Mouse (Mus musculus) large intestine, adult 2 months (tissue): ENCODE results near the gene Abca4. TPM values are rescaled to one million over a fixed set of nuclear protein-coding genes. Genes with fewer than 3 reads are reported as not detected.
"Not testable (repeated sequence)": the region's sequence is repeated elsewhere in the genome, so short reads cannot be mapped to it uniquely, and the experiment has no call there.

ENCODE experiments used
- DNase-seq: peaks from one replicate; pipeline ENCODE4 v3.0.0-alpha.2; 2012; ENCODE audit warnings: low read depth, low spot score
- whole genome bisulfite sequencing: fragments of 180-500 bp; shearing (Covaris S2); methylation state at CpG from one replicate; pipeline ENCODE4 v1.1.7; 2018; 5-methylcytosine and 5-hydroxymethylcytosine counted together
- polyA plus RNA-seq: library from polyadenylated mRNA; depleted of rRNA; stranded (reverse); fragments of >200 nt; gene quantifications from 2 replicates; pipeline ENCODE4 v1.2.3, GENCODE M21; 2012

Abca4 gene
- polyA plus RNA-seq, 1 experiment, result 0.38 TPM

DNA sequence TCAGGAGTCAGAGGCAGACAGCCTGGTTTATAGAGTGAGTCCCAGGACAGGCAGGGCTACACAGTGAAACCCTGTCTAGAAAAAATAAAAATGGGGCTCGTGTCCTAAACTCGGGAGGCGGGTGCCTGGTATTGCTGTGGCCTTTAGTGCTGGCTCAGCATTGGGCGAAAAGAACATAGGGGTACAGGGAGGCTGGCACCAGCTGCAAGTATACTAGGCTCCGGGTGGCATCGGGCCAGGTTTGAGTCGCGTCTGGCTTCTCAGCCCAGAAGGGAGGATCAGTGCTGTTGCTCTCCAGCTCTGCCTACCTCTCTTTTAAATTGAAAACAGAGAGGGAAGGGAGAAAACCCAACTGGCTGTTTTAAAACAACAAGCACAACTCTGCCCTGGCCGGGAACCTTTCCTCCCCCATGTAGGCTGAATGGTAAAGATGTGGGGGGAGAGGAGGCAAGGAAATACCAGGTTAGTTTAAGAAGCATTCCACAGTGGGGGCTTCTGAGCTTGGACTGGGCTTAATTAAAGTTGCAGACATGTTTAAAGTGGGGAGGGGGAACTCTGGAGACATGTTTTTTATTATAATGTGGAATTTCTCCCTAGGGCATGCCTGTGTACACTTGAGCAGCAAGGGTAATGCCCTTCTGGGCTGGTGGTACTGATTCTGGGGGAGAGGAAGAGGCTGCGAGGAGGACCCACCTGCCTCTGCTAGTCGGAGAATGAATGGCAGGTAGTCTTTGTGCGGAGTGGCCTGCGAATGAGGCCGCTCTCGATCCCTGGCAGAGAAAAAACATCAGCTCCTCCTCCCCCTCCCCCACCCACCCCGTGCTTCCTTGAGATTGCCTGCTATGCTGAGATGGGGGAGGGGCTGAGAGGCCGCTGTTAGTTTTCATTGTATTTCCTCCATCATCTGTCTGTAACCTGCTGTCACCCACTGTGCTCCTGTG is 3.9 kb downstream of the Abca4 start:
- no peak for DNase-seq
- WGBS, result 18% methylated on average over 17 of the region's 17 CpGs

DNA sequence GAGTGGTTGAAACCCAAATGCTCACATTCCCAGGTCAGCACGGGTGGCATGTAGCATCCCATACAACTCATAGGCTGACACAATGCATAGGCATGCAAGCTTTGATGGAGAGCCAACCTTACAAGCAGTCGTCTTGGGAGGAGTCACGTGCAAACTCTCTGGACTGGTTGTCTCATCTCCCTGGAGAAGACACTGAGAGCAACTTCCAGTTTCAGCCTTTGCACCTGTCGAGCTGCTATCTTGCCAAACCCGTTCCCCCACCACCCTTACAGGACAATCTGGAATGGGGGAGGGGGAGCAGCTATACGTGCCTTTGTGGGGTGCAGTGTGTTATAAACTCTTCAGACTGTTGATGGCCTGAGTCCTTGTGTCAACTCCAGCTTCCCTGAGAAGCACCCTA is 4.9 kb downstream of the Abca4 start:
- DNase-seq, result no peak
- 26% methylated on average over 6 of the region's 6 CpGs for WGBS

DNA sequence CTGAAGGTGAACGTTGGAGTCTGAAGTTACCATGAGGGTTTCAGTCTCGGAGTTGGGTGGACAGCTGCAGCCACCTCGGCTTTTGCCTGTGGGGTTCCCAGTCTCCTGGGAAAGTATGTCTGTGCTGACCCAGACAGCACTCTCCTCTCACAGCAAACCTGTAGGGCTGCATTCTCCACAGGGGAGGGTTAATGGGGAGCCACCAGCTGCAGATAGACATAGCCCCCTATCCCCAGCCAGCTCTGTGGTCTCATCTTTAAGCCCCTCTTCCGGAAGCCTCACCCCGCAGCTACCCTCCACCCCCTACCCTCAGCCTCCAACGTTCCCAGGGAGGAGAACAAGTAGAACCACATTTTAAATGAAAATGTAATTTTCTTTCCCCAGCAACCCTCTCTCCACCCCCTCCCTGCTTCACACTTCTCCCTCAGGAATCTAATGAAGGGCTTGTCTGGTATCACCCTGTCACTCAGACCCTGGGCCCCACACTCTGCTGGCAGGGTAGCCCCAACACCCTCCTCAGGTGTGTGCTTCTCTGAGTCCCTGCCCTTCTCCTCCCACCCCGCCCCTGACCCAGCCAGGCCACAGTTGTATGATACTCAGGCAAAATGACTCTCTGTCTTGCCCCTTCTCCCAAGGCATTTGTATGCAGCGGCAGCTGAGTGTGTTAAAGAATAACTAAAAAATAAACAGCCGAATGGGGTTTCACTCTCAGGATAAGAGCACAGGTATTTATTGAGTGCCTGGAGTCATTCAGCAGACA is 14.4 kb downstream of the Abca4 start:
- 45% methylated on average over 9 of the region's 9 CpGs for WGBS
- DNase-seq, result no peak

DNA sequence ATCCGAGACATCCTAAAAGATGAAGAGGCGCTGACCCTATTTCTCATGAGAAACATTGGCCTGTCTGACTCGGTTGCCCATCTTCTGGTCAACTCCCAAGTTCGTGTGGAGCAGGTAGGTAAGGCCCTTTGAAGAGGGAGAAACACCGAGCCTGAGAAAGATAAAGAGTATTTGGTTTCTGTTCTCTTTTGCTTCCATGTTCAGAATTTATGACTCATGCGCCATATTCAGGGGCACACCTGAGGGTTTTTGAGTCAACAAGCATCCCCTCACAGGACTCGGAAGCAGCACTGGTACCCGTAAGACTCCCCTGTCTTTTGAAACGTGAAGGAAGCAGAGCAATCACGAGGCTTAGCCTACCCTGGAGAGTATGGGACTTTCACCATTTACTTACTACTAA is 18.3 kb downstream of the Abca4 start:
- DNase-seq, result no peak
- WGBS, result 91% methylated on average over 10 of the region's 10 CpGs

GRCm38 (mm10) chr3:122064556-122065410 is 20.5 kb downstream of the Abca4 start:
- WGBS, result 28% methylated on average over 13 of the region's 13 CpGs
- DNase-seq, result peak; percentile 54

- DNase-seq, result no peak
- 87% methylated on average over 10 of the region's 10 CpGs for WGBS
Measured at GRCm38 (mm10) chr3:122071769-122072168, 27.5 kb downstream of the Abca4 start.

DNA sequence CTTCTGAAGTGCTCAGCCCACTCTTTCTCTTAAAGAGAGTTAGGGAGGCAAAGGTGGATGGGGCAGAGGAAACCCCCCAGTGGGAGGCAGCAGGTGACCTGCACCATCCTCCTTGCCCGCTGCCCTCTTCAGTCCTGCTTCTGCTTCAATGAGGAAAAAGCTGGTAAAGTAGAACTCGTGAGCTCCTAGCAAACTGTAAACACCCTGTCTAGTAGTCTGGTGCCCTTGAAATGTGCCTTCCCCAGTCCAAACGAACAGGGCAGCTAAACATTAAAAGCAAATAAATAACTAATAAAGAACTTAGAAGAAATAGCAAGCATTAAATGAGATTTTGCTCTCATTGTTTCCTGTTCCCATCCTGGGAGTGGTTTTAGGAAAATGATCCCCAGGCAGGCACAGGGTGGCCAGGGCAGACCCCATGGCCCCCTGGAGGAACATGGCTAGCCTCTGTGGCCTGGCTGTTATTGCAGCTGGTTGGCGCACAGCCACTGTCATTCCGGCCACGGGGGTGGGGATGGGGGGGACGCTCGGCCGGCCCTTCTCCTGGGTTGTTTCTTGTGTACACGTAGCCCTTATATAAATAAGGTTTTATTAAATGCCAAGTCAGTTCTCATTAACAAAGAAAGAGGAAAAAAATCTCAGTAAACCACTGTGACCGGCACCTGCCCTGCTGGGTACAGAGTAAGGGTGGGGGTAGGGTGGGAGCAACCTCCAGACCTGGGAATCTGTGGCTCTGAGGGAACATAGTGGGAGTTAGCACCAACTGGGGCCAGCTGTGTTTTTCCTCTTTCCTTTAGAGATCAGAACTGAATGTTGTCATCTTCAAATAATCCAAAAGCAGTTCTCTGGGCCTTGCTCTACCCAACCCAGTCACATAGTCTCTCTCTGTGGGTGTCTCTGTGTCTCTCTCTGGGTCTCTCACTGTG is 28.7 kb downstream of the Abca4 start:
- 44% methylated on average over 11 of the region's 11 CpGs for WGBS
- DNase-seq, result no peak

- DNase-seq, result no peak
- 77% methylated on average over 5 of the region's 5 CpGs for WGBS
Measured at GRCm38 (mm10) chr3:122073595-122073994, 29.4 kb downstream of the Abca4 start.

DNA sequence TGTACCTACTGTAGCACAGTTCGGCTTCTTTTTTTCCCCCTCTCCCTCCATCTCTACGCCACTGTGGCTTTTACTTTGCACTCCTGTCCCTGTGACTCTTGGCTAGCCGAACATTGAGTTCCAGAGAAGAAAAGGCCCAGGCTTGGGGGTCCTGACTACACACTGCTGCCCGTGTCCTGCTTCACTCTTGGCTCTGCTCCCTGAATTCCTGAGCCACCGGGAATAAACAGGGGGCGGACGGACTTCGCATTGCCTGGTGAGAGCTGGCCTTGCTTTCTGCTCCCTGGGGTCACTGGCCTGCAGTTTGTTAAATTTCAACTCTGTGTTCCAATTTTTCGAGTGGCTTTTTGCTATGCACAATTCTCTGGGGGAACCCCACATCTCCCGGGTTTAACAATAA is 30.1 kb downstream of the Abca4 start:
- WGBS, result 61% methylated on average over 10 of the region's 10 CpGs
- no peak for DNase-seq

GRCm38 (mm10) chr3:122078141-122078540 is 33.9 kb downstream of the Abca4 start:
- WGBS, result 52% methylated on average over 6 of the region's 6 CpGs
- DNase-seq, result no peak

GRCm38 (mm10) chr3:122079172-122079571 is 34.9 kb downstream of the Abca4 start:
- DNase-seq, result no peak
- WGBS, result 74% methylated on average over 6 of the region's 6 CpGs

GRCm38 (mm10) chr3:122081634-122082033 is 37.4 kb downstream of the Abca4 start:
- DNase-seq, result not testable (repeated sequence)
- 83% methylated on average over 8 of the region's 8 CpGs for WGBS

- DNase-seq, result no peak
- 70% methylated on average over 7 of the region's 7 CpGs for WGBS
Measured at GRCm38 (mm10) chr3:122082338-122082737, 38.1 kb downstream of the Abca4 start.

GRCm38 (mm10) chr3:122085157-122085989 is 41.1 kb downstream of the Abca4 start:
- no peak for DNase-seq
- 81% methylated on average over 18 of the region's 18 CpGs for WGBS

- 52% methylated on average over 11 of the region's 11 CpGs for WGBS
- no peak for DNase-seq
Measured at GRCm38 (mm10) chr3:122088054-122088681, 43.9 kb downstream of the Abca4 start.

DNA sequence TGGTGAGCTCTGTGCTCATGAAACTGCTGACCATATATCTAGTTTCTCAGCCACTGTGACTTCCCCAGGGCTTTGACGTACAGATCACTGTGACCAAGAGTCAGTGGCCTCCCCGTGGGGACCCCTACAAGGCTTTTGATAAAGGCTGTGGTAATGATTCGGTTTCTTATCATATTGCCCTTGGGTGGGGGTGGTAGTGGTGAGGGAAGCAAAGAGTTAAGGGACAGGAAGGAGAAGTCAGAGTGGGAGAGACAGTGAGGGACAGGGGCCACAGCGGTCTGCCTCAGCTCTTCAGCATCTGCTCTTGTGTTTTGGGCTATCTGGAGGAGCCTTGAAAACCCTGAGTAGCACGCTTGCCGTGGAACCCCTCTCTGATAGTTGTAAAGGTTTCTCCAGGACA is 46.1 kb downstream of the Abca4 start:
- 93% methylated on average over 6 of the region's 6 CpGs for WGBS
- DNase-seq, result no peak

GRCm38 (mm10) chr3:122099713-122100112 is 55.5 kb downstream of the Abca4 start:
- 37% methylated on average over 5 of the region's 5 CpGs for WGBS
- no peak for DNase-seq

GRCm38 (mm10) chr3:122102091-122102490 is 57.8 kb downstream of the Abca4 start:
- DNase-seq, result no peak
- WGBS, result 70% methylated on average over 7 of the region's 7 CpGs
